Mouse (Mus musculus) cerebellum, adult 11 months (tissue): ENCODE data around the gene Nxpe4.
"Not testable (repeated sequence)": the region's sequence is repeated elsewhere in the genome, so short reads cannot be mapped to it uniquely, and the experiment has no call there.

Experiments
- DNase-seq: peaks from one replicate; pipeline ENCODE4 v3.0.0; 2022

Nxpe4 gene

DNA sequence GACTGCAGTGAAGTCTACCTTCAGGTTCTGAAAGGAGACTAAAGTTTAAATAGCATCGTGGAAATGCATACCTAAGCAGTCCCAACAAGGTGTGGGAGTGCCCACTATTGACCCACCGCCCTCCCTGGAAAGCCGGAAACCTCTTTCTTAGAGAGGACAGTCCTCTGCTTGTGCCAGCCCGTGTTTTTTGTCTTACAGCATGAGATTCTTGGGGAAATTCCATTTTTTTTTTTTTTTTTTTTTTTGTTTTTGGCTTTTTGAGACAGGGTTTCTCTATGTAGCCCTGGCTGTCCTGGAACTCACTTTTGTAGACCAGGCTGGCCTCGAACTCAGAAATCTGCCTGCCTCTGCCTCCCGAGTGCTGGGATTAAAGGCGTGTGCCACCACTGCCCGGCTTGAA lies 255.5 kb downstream of the Nxpe4 start:
- DNase-seq, result not testable (repeated sequence)

DNA sequence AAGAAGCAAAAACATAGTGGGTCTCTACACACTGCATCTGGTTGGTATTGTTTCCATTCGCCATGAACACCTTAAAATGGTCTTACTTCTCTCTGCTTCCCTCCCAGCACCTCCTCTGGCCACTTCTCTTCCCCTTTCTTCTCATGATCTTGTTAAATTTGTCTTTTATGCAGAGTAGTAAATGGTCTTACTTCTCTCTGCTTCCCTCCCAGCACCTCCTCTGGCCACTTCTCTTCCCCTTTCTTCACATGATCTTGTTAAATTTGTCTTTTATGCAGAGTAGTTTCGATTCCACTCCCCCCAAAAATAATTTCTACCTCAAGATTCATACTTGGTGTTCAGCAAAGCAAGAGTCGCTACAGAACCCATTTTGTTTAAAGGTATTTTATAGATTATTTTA lies 256.2 kb downstream of the Nxpe4 start:
- no peak for DNase-seq

DNA sequence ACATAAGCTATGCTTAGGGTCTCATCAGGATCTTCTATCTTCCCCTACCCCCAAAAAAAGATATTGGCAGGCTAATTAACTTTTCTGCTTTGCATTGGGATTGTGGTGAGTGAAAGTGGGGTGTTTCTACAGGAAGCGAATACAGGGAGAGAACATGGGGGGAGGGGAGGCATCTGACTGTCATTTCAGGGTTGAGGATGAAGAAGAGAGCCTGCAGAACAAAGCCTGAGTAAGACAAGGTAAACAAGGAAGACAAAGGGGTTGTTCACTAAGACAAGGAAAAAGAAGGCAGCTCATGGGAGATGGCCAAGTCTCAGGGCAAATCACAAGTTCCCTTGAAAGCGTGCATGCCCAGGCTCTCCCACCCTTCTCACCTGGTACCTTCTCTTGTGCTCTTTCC lies 256.6 kb downstream of the Nxpe4 start:
- DNase-seq, result no peak

DNA sequence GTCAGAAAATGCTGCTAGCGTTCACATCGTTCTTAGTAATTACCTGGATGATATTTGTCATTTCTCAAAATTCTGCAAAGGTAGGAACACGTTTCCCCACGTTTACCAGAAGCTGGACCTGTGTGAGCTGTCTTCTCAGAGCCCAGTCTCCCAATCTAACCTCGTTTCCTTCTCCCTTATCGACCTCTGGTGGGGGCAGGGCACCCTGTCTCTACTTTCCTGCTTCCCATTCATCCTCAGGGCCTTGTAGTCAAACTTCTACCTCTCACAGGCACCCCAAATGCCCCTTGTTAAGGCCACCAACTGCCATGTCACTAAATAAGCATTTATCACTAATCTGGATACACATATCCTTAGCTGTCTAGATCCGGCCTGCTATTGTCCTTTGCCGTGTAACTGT lies 257.0 kb downstream of the Nxpe4 start:
- DNase-seq, result no peak

DNA sequence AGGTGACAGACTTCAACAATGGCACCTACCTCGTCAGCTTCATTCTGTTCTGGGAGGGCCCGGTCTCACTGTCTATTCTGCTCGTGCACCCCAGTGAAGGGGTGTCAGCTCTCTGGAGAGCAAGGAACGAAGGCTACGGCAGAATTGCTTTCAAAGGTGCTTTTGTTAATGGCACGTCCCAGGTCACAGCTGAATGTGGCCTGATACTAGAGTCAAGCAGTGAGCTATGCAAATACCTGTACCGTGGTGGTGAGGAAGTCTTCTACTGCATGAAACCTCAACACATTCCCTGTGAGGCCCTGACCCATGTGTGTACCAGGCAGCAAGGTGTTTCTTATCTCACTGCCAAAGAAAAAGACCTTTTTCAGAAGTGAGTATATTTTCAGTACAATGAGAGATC lies 258.6 kb downstream of the Nxpe4 start:
- DNase-seq, result no peak

DNA sequence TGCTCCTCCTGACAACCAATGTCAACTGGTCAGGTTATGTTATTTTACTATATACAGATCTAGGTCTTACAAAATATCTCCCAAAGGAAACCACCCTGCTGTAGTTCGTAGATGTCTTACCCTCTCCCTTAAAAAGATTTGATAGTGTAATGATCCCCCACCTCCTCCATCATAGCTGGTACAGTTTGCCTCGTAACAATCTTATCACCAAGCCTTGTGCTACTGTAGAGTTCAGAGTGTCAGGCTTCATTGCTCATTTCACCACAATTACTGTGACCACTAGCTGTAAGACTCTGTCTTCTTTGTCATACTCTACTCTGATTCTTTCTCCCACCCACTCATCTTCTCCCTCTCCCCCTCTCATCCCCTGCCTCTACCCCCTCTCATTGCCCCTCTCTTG lies 259.2 kb downstream of the Nxpe4 start:
- no peak for DNase-seq

DNA sequence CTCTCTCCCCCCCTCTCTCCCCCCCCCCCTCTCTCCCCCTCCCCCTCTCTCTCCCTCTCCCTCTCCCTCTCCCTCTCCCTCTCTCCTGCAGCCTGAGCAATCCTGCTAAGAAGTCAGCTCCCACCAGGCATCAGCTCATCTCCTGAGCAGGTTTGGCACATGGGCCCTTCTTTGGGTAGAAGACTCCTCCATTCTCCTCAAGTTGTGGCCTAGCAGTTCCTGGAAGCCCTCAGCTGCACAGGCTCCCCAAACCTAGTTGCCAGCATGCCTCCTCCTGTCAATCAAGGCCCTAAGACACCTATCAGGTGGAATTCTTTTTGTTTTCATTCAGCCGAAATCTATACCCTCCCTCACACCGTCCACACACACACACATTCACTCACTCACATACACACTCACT lies 259.7 kb downstream of the Nxpe4 start:
- DNase-seq, result no peak

DNA sequence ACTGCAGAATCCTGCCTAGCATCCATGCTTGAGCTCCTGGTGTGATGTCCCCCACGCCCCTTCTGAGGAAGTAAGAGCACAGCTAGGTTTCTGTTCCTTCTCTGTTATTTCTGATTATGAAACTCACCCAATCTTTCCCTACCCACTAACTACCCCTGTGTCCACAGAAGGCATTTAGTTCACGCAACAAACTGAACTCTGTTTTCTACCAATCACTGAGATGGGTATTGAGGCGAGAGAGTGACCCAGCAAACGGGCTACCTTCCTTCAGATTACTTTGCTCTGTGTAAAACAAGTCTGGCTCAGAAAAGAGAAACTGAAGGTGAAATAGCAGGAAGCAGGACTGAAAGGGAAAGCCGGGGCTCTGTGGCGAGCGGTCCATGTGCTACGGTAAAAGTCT lies 260.6 kb downstream of the Nxpe4 start:
- no peak for DNase-seq

DNA sequence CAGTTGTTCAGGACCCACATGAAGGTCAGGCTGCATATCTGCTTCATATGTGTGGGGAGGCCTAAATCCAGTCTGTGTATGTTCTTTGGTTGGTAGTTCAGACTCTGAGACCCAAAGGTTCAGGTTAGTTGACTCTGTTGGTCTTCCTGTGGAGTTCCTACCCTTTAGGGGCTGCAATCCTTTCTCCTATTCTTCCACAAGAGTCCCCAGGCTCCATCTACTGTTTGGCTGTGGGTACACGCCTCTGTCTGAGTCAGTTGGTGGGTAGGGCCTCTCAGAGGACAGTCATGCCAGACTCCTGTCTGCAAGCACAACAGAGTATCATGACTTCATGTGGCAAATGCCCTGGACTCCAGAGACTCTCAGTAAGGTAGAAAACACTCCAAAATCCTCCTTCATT lies 261.4 kb downstream of the Nxpe4 start:
- no peak for DNase-seq

DNA sequence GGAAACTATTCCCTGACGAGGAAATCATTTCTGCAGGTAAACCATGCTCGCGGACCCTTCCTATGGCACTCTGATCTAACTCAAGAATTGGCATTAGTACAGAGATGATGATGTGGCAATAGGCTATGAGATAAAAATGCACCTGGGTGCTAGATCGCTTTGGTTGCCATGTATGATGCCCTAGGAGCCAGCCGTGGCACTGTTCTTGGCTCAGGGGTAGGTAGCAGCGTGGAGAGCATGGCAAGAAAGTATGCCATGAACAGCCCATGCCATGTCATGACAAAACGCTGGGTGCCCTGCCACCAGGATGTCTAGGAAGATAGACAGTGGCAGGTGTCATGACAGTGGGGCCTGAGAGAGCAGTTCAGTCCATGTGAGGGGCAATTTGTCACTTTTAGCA lies 265.4 kb downstream of the Nxpe4 start:
- no peak for DNase-seq

DNA sequence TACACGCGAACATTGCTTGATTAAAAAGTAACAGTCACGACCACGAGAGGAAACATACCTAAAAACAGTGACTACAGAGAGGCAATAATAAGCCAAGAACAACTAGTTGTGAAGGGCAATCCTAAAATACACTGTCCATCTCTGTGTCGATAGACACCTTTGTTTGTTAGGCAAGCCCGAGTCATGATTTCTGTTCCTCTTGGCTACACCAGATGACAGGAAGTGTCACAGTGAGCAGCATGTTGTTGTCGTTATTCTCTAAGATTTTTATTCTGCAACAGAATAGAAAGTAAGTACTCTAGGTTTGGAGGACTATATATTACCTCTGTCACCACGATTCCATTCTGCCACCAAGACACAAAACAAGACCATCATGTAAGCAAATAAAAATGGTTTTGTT lies 270.6 kb downstream of the Nxpe4 start:
- DNase-seq, result no peak

DNA sequence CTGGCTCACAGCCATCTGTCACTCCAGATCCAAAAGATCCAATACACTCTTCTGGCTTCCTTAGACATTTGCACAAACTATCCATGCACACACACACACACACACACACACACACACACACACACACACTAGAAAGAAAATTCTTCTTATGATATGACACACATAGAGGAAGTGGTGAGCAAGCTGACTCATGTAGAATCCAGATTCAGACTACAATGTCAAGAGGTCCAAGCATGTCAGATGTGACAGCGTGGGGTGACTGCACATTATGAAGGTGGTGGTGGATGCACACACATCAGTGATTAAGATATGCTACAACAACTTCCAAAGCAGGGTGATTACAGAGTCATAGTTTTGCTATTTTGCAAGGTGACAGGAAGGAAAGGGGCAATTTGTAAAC lies 282.1 kb downstream of the Nxpe4 start:
- no peak for DNase-seq

DNA sequence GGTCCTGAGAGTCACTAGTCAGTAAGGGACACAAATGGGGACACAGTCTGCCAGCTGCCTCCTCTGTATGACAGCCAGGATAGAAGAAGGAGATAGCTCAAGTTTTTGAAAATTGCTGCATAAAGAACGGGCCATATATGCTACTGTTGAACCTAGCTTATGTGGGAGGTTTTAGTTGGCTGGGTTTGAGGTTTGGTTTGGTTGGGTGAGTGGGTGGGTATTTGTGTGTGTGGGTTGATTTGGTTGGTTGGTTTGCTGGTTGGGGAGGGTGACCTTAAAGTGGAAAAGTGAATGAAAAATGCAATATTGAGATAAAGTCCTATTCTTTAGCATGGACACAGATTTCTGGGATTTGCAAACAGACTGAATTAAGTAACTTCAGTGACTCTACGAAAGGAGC lies 283.0 kb downstream of the Nxpe4 start:
- no peak for DNase-seq

DNA sequence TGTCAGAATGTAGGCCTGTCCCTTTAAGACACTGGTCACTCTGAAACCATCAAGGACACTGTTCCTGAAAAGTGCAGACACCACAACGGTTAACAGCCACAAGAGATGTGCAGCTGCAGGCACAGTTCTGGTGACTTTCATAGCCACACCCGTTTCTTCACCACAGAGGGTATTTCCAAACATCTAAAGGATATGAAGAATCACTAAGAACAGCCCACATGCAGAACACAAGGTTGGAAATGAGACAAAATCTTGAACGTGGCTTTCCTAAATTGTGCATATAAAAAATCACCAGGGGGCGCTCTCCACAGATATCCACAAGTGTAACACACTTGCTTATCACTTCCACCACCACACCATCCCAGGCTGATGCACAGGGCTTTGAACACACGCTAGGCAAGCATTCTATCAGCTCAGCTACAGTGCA lies 286.0 kb downstream of the Nxpe4 start:
- DNase-seq, result no peak
